Mouse (Mus musculus) lung, postnatal 0 days (tissue): ENCODE results near the gene Myh14.

ENCODE experiments used
- CTCF ChIP-seq: IDR thresholded peaks from 2 replicates; pipeline ENCODE4 v1.5.1; 2016; ENCODE audit warnings: antibody characterized with exemption, mild to moderate bottlenecking
- EP300 ChIP-seq: IDR thresholded peaks from 2 replicates; pipeline ENCODE4 v1.6.1; 2016; ENCODE audit warnings: antibody characterized with exemption, mild to moderate bottlenecking, control low read depth

GRCm38 (mm10) chr7:44688890-44689289 is 18.2 kb upstream of the Myh14 start:
- peak; percentile 49 for TF ChIP-seq CTCF
- TF ChIP-seq EP300 = no peak
